ENCODE assay signal across 22 mouse cellular contexts in genomic region chr13:52374781-52375180, GRCm38 (mm10).
DNase-seq lines count a peak whose midpoint lies in the region; ATAC-seq and TF ChIP-seq lines count a peak whose summit lies in the region.
"Had no signal": no experiment of that assay in that cellular context is flagged by ENCODE, and none has a peak within 500 bp of the region (broad histone marks: within the 10 kb centered on the region; RNA-seq: fewer than 3 reads in every experiment).

No protein-coding gene starts in this region.

- WGBS in lung, postnatal 0 days = 45% methylated on average over 3 of the region's 3 CpGs
- 79% methylated on average over 3 of the region's 3 CpGs for WGBS in hindbrain, embryonic 14.5 days

- no peaks in the 10 kb centered on the region for H3K27me3 ChIP-seq in lung, postnatal 0 days (replicated peaks; ENCODE audit: insufficient read depth, low read length)
- no peaks in the 10 kb centered on the region for H3K27me3 ChIP-seq in hindbrain, embryonic 14.5 days (ENCODE audit: control insufficient read depth, insufficient read depth, low read length)
- H3K27me3 ChIP-seq: CH12.LX; limb, embryonic 12.5 days; liver, embryonic 12.5 days; lung, embryonic 15.5 days; stomach, embryonic 15.5 days had no signal

- DNase-seq in heart, adult 11 months = peak; percentile 64
- no peak for DNase-seq in heart, adult 9 months (ENCODE audit: low spot score in 2 of 2)
- DNase-seq in lung, postnatal 10 days = peak; percentile 6
- no peak for DNase-seq in lung, postnatal 0 days (ENCODE audit: low spot score)
- DNase-seq in cerebellum, postnatal 10 days = peak; percentile 57 to 66
- peak; percentile 28 for DNase-seq in lung, postnatal 36 days
- DNase-seq in gastrocnemius, postnatal 25 days = no peak
- DNase-seq in hindbrain, embryonic 14.5 days (ENCODE audit: low spot score) = no peak
- DNase-seq: adrenal gland, postnatal 36 days; embryo, embryonic 11 days; gastrocnemius, postnatal 36 days; kidney, adult 18-20 months; retina, postnatal 1 day had no signal

- TF ChIP-seq CTCF in lung, postnatal 0 days (IDR thresholded peaks at IDR 0.05) = no peak

- H3K27ac ChIP-seq in lung, postnatal 0 days (ENCODE audit: low read length) = no peak overlapping the region
- H3K27ac ChIP-seq in hindbrain, embryonic 14.5 days = no peak overlapping the region
- H3K27ac ChIP-seq: kidney, postnatal 0 days; limb, embryonic 12.5 days; liver, embryonic 12.5 days; lung, embryonic 15.5 days; stomach, embryonic 15.5 days had no signal

- TF ChIP-seq EP300 in lung, postnatal 0 days (IDR thresholded peaks at IDR 0.05) = no peak

- no peak overlapping the region for H3K9ac ChIP-seq in lung, postnatal 0 days (replicated peaks; ENCODE audit: low read depth)
- H3K9ac ChIP-seq in hindbrain, embryonic 14.5 days = no peak overlapping the region
- H3K9ac ChIP-seq: limb, embryonic 12.5 days; liver, embryonic 12.5 days; lung, embryonic 15.5 days; stomach, embryonic 15.5 days had no signal

- no peak overlapping the region for H3K4me2 ChIP-seq in lung, postnatal 0 days (replicated peaks; ENCODE audit: low read depth, low read length)
- no peak overlapping the region for H3K4me2 ChIP-seq in hindbrain, embryonic 14.5 days (replicated peaks)
- H3K4me2 ChIP-seq: limb, embryonic 12.5 days; liver, embryonic 12.5 days; lung, embryonic 15.5 days; stomach, embryonic 15.5 days had no signal

- ATAC-seq in lung, postnatal 0 days = no peak
- ATAC-seq in hindbrain, embryonic 14.5 days (ENCODE audit: low FRiP score) = no peak
- ATAC-seq: forebrain, embryonic 16.5 days; liver, embryonic 12.5 days; midbrain, embryonic 16.5 days had no signal

- no peak overlapping the region for H3K4me3 ChIP-seq in lung, postnatal 0 days (ENCODE audit: low read depth, low read length)
- H3K4me3 ChIP-seq in hindbrain, embryonic 14.5 days (replicated peaks; ENCODE audit: low read length) = no peak overlapping the region
- H3K4me3 ChIP-seq: limb, embryonic 12.5 days; liver, embryonic 12.5 days; lung, embryonic 15.5 days; megakaryocyte, embryonic 14.5 days; stomach, embryonic 15.5 days had no signal

- no peaks in the 10 kb centered on the region for H3K4me1 ChIP-seq in lung, postnatal 0 days (ENCODE audit: insufficient read depth, low read depth, low read length)
- no peaks in the 10 kb centered on the region for H3K4me1 ChIP-seq in hindbrain, embryonic 14.5 days (replicated peaks; ENCODE audit: control insufficient read depth, insufficient read depth, low read length)
- H3K4me1 ChIP-seq: limb, embryonic 12.5 days; liver, embryonic 12.5 days; stomach, embryonic 15.5 days had no signal

- H3K36me3 ChIP-seq in lung, postnatal 0 days (ENCODE audit: insufficient read depth, low read length) = no peaks in the 10 kb centered on the region
- H3K36me3 ChIP-seq in hindbrain, embryonic 14.5 days (replicated peaks; ENCODE audit: control insufficient read depth, insufficient read depth) = no peaks in the 10 kb centered on the region
- H3K36me3 ChIP-seq: limb, embryonic 12.5 days; liver, embryonic 12.5 days; lung, embryonic 15.5 days; stomach, embryonic 15.5 days had no signal

- no peaks in the 10 kb centered on the region for H3K9me3 ChIP-seq in lung, postnatal 0 days (ENCODE audit: low read length)
- no peaks in the 10 kb centered on the region for H3K9me3 ChIP-seq in hindbrain, embryonic 14.5 days (ENCODE audit: control insufficient read depth, low read length)
- H3K9me3 ChIP-seq: lung, embryonic 15.5 days; stomach, embryonic 15.5 days had no signal

Comparison
In these comparisons a context has a peak if more than half of its experiments do, and no peak if none do; other contexts are left out.
1. DNase-seq: peak in heart, adult 11 months (single experiment), lung, postnatal 10 days (single experiment), cerebellum, postnatal 10 days (2 of 2) and lung, postnatal 36 days (single experiment); none in heart, adult 9 months (0 of 2), lung, postnatal 0 days (single experiment), gastrocnemius, postnatal 25 days (single experiment) and hindbrain, embryonic 14.5 days (single experiment).